Mouse (Mus musculus) heart, embryonic 15.5 days (tissue): ENCODE measurements at regions not wholly inside any gene's neighbourhood (a gene's known extent, or its start where the extent isn't known, plus 50 kb on each side); places are given as distances from the start of the nearest gene placed in this dataset.

Source experiments
- ATAC-seq: fragments of 200-750 bp; cut with Nextera tagmentation; replicated peaks from 2 replicates; pipeline ENCODE4 v1.8.0; 2017; ENCODE audit warnings: low read depth, moderate TSS enrichment; ENCODE audit not compliant: insufficient number of reproducible peaks, insufficient read depth, low FRiP score
- H3K27ac ChIP-seq: fragments of 300-500 bp; sonication (generic); 2 replicates; pipeline ENCODE4 v1.5.1; 2015; ENCODE audit warnings: mild to moderate bottlenecking, inconsistent platforms
- H3K27me3 ChIP-seq: fragments of 300-500 bp; sonication (generic); 2 replicates; pipeline ENCODE4 v1.6.1; 2015; ENCODE audit warnings: inconsistent platforms
- H3K36me3 ChIP-seq: fragments of 300-500 bp; sonication (generic); 2 replicates; pipeline ENCODE4 v1.6.1; 2015; ENCODE audit warnings: mild to moderate bottlenecking, inconsistent platforms
- H3K4me1 ChIP-seq: fragments of 300-500 bp; sonication (generic); replicated peaks from 2 replicates; pipeline ENCODE4 v1.6.1; 2015; ENCODE audit warnings: inconsistent platforms
- H3K4me2 ChIP-seq: fragments of 300-500 bp; sonication (generic); 2 replicates; pipeline ENCODE4 v1.6.1; 2015; ENCODE audit warnings: inconsistent platforms, mild to moderate bottlenecking, moderate library complexity
- H3K4me3 ChIP-seq: fragments of 300-500 bp; sonication (generic); 2 replicates; pipeline ENCODE4 v1.5.1; 2015; ENCODE audit warnings: mild to moderate bottlenecking, inconsistent platforms
- H3K9ac ChIP-seq: fragments of 300-500 bp; sonication (generic); 2 replicates; pipeline ENCODE4 v1.6.1; 2015; ENCODE audit warnings: mild to moderate bottlenecking, inconsistent platforms
- H3K9me3 ChIP-seq: fragments of 300-500 bp; sonication (generic); replicated peaks from 2 replicates; pipeline ENCODE4 v1.6.1; 2016; ENCODE audit warnings: inconsistent platforms
- WGBS: fragments of 180-500 bp; shearing (Covaris S2); methylation state at CpG from one replicate; pipeline ENCODE4 v1.1.7; 2015; ENCODE audit warnings: mixed read lengths; 5-methylcytosine and 5-hydroxymethylcytosine counted together

DNA sequence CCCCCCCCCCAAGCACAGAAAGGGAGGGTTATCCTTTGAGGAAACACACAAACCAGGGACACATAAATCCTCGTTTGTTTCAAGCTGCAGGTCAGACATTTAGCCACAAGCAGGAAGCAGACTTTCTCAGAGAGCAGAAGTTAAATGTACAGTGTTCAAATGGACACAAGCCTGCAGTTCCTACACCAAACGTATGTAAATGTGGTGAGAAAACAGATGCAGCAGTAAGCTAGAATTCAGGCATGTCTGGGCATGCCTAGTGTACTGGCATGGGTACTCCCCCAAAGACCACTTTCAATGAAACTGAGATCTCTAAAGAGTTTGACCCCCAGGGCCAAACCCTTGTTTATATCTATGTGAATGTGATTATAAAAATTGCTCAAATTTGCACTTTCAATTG lies 109.2 kb upstream of the Ccdc54 start:
- no peak for ATAC-seq
- Histone ChIP-seq H3K36me3 (no peaks in the 10 kb centered on the region), H3K4me2 (no peak overlapping the region), H3K4me1 (no peaks in the 10 kb centered on the region), H3K9me3 (no peaks in the 10 kb centered on the region), H3K9ac (no peak overlapping the region), H3K27ac (no peak overlapping the region), H3K27me3 (no peaks in the 10 kb centered on the region), H3K4me3 (no peak overlapping the region)
- WGBS, result 48% methylated on average over 2 of the region's 2 CpGs

DNA sequence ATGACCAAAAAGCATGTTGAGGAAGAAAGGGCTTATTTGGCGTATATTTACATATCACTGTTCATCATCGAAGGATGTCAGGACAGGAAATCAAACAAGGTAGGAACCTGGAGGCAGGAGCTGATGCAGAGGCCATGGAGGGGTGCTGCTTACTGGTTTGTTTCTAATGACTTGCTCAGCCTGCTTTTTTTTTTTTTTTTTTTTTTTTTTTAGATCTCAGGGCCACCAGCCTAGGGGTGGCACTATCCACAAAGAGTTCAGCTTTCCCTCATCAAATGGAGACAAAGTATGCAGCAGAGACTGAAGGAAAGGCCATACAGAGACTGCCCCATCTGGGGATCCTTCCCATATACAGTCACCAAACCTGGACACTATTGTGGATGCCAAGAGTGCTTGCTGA lies 106.8 kb upstream of the Ccdc54 start:
- no peaks in the 10 kb centered on the region for H3K9me3 ChIP-seq
- H3K4me3 ChIP-seq, result no peak overlapping the region
- no peak overlapping the region for H3K27ac ChIP-seq
- ATAC-seq, result no peak
- H3K27me3 ChIP-seq, result no peaks in the 10 kb centered on the region
- 88% methylated on average over 2 of the region's 2 CpGs for WGBS
- no peak overlapping the region for H3K9ac ChIP-seq
- no peak overlapping the region for H3K4me2 ChIP-seq
- no peaks in the 10 kb centered on the region for H3K4me1 ChIP-seq
- H3K36me3 ChIP-seq, result no peaks in the 10 kb centered on the region

DNA sequence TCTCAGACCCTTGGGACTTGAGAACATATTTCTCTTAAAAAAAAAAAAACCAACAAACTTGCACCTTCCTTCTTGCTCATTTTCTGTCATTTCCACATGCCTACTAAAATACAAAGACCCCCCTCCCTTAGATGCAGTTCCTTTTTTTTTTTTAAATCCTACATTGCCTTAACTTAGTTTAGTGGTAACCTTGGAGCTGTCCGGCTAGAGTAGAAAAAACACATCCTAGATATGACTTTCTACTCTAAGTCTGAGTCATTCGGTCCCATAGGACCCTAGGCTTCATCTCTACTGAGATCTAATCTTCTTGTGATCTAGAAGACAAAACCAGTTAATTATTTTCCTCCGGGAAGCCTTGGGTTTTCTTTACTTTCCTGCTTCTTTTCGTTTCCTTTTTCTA lies 105.1 kb upstream of the Ccdc54 start:
- WGBS, result 64% methylated on average over 4 of the region's 4 CpGs
- H3K27ac ChIP-seq, result no peak overlapping the region
- no peak for ATAC-seq
- H3K36me3 ChIP-seq, result no peaks in the 10 kb centered on the region
- no peaks in the 10 kb centered on the region for H3K27me3 ChIP-seq
- H3K4me2 ChIP-seq, result no peak overlapping the region
- no peak overlapping the region for H3K9ac ChIP-seq
- H3K4me3 ChIP-seq, result no peak overlapping the region
- H3K4me1 ChIP-seq, result no peaks in the 10 kb centered on the region
- no peaks in the 10 kb centered on the region for H3K9me3 ChIP-seq

- no peak for ATAC-seq
- WGBS, result 78% methylated on average over 2 of the region's 2 CpGs
Observed at GRCm38 (mm10) chr16:50694045-50694444, 103.1 kb upstream of the Ccdc54 start.

DNA sequence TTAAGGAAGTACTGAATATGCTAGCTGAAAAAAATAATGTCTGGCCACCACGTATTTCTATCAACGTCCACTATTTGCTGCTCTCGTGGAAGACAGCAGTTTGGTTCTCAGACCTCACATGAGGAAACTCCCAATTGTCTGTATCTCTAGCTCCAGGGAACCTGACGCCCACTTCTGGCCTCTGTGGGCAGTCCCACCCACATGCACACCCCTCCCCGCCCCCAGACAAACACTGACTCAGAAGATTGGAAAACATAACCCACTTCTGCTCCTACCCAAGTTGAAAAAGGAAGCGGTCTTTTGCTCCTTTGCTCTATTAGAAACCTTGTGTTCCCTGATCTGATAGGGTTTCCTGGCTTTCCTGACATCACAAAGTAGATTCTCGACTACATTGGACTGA lies 99.9 kb upstream of the Ccdc54 start:
- Histone ChIP-seq H3K4me2 (no peak overlapping the region), H3K4me3 (no peak overlapping the region), H3K4me1 (no peaks in the 10 kb centered on the region), H3K9ac (no peak overlapping the region), H3K9me3 (no peaks in the 10 kb centered on the region), H3K36me3 (no peaks in the 10 kb centered on the region), H3K27ac (no peak overlapping the region), H3K27me3 (no peaks in the 10 kb centered on the region)
- ATAC-seq, result no peak
- 72% methylated on average over 7 of the region's 7 CpGs for WGBS

More at GRCm38 (mm10) chr16:50694045-50694444, 103.1 kb upstream of the Ccdc54 start:
- Histone ChIP-seq H3K27ac (no peak overlapping the region), H3K27me3 (no peaks in the 10 kb centered on the region), H3K9me3 (no peaks in the 10 kb centered on the region), H3K4me1 (no peaks in the 10 kb centered on the region), H3K4me3 (no peak overlapping the region), H3K36me3 (no peaks in the 10 kb centered on the region), H3K9ac (no peak overlapping the region), H3K4me2 (no peak overlapping the region)

GRCm38 (mm10) chr16:50689525-50689924 lies 98.6 kb upstream of the Ccdc54 start:
- Histone ChIP-seq H3K27ac (no peak overlapping the region), H3K36me3 (no peaks in the 10 kb centered on the region), H3K4me2 (peak overlapping the region; percentile 65), H3K27me3 (no peaks in the 10 kb centered on the region), H3K9ac (0 out of 2 replicates have a peak overlapping the region, but pooled peaks have one; percentile 48), H3K4me3 (peak overlapping the region; percentile 50), H3K4me1 (no peaks in the 10 kb centered on the region), H3K9me3 (no peaks in the 10 kb centered on the region)
- ATAC-seq, result no peak
- 45% methylated on average over 10 of the region's 10 CpGs for WGBS

- Histone ChIP-seq H3K9me3 (no peaks in the 10 kb centered on the region), H3K4me2 (peak overlapping the region; percentile 65), H3K4me1 (no peaks in the 10 kb centered on the region), H3K36me3 (no peaks in the 10 kb centered on the region), H3K9ac (peak overlapping the region; percentile 48; the same call in 1 of the 2 replicates), H3K27ac (no peak overlapping the region), H3K27me3 (no peaks in the 10 kb centered on the region), H3K4me3 (peak overlapping the region; percentile 50)
- ATAC-seq, result no peak
- WGBS, result 34% methylated on average over 11 of the region's 11 CpGs
Observed at GRCm38 (mm10) chr16:50688818-50689506, 98.0 kb upstream of the Ccdc54 start.

GRCm38 (mm10) chr16:50679698-50680097 lies 88.7 kb upstream of the Ccdc54 start:
- Histone ChIP-seq H3K36me3 (no peaks in the 10 kb centered on the region), H3K27ac (no peak overlapping the region), H3K4me1 (no peaks in the 10 kb centered on the region), H3K27me3 (no peaks in the 10 kb centered on the region), H3K4me3 (no peak overlapping the region), H3K9me3 (no peaks in the 10 kb centered on the region), H3K9ac (no peak overlapping the region), H3K4me2 (no peak overlapping the region)
- no peak for ATAC-seq
- WGBS, result 87% methylated on average over 6 of the region's 6 CpGs

DNA sequence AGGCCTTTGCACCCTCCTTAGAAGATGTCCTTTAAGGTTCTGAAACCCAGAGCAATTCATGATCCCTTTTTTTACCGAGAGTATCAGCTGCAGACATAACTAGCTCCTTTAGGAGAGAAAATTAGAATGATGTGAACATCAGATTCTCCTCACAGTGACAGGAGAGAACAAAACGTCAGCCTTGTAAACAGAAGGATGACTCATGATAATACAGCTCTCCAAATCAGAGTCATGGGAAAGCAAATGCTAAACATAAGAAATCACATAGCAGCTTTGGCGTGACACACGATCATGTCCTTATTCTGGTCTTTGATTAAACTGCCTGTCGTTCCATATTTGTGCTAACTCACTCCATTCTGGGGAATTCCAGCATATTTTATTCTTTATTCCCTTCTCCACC lies 82.4 kb upstream of the Ccdc54 start:
- WGBS, result 77% methylated on average over 5 of the region's 5 CpGs
- no peaks in the 10 kb centered on the region for H3K36me3 ChIP-seq
- H3K27me3 ChIP-seq, result no peaks in the 10 kb centered on the region
- no peak overlapping the region for H3K4me3 ChIP-seq
- ATAC-seq, result no peak
- H3K9ac ChIP-seq, result no peak overlapping the region
- H3K4me2 ChIP-seq, result no peak overlapping the region
- H3K9me3 ChIP-seq, result no peaks in the 10 kb centered on the region
- H3K4me1 ChIP-seq, result no peaks in the 10 kb centered on the region
- no peak overlapping the region for H3K27ac ChIP-seq

DNA sequence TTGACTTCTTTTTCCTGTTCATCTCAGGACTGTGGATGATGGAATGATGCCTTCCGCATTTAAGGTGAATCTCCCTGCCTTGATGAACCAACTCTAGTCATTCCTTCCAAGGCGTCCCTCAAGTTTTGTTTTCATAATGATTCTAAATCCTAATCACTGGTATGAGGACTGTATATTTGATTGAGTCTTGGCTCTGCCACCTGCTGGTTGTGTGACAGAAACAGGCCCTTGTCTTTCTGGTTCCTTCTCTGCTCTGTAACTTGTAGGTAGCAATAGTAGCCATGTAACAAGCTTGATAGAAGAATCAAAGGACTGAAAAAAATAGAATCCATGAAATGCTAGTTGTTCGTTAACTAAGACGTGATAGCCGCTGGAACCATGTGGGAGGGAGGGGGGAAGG lies 81.8 kb upstream of the Ccdc54 start:
- no peak overlapping the region for H3K4me2 ChIP-seq
- no peaks in the 10 kb centered on the region for H3K4me1 ChIP-seq
- H3K27me3 ChIP-seq, result no peaks in the 10 kb centered on the region
- H3K9ac ChIP-seq, result no peak overlapping the region
- H3K27ac ChIP-seq, result no peak overlapping the region
- no peaks in the 10 kb centered on the region for H3K9me3 ChIP-seq
- H3K36me3 ChIP-seq, result no peaks in the 10 kb centered on the region
- no peak for ATAC-seq
- 57% methylated on average over 5 of the region's 5 CpGs for WGBS
- no peak overlapping the region for H3K4me3 ChIP-seq

GRCm38 (mm10) chr16:50671170-50671569 lies 80.2 kb upstream of the Ccdc54 start:
- no peak overlapping the region for H3K4me2 ChIP-seq
- H3K27ac ChIP-seq, result no peak overlapping the region
- no peak for ATAC-seq
- H3K4me1 ChIP-seq, result no peaks in the 10 kb centered on the region
- H3K36me3 ChIP-seq, result no peaks in the 10 kb centered on the region
- H3K27me3 ChIP-seq, result no peaks in the 10 kb centered on the region
- no peak overlapping the region for H3K4me3 ChIP-seq
- 82% methylated on average over 5 of the region's 5 CpGs for WGBS
- no peak overlapping the region for H3K9ac ChIP-seq
- H3K9me3 ChIP-seq, result no peaks in the 10 kb centered on the region

- H3K9me3 ChIP-seq, result no peaks in the 10 kb centered on the region
- H3K27ac ChIP-seq, result no peak overlapping the region
- no peak overlapping the region for H3K4me2 ChIP-seq
- 49% methylated on average over 2 of the region's 2 CpGs for WGBS
- no peaks in the 10 kb centered on the region for H3K4me1 ChIP-seq
- no peak for ATAC-seq
- no peak overlapping the region for H3K9ac ChIP-seq
- no peak overlapping the region for H3K4me3 ChIP-seq
- no peaks in the 10 kb centered on the region for H3K36me3 ChIP-seq
- no peaks in the 10 kb centered on the region for H3K27me3 ChIP-seq
Observed at GRCm38 (mm10) chr16:50664240-50664639, 73.3 kb upstream of the Ccdc54 start.
